Comparison of ENCODE assay signal across 11 mouse cellular contexts in the genomic region with DNA sequence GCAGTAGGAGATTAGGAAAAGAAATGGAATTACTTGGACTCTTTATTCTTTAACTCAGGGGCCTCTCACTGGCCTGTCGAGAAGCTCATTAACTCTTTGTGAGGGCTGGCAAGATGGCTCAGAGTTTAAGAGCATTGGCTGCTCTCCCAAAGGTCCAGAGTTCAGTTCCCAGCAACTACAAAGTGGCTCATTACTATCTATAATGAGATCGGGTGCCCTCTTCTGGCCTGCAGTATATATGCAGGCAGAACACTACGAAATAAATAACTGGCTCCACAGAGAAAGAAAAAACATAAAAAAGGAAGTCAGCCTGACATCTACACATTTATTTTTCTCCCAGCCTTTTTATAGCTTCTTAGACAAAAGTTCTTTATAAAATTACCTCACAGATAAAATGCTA. TPM values are rescaled to one million over a fixed set of nuclear protein-coding genes. Genes with fewer than 3 reads are reported as not detected.
DNase-seq lines count a peak whose midpoint lies in the region; ATAC-seq and TF ChIP-seq lines count a peak whose summit lies in the region.
"Had no signal": no experiment of that assay in that cellular context is flagged by ENCODE, and none has a peak within 500 bp of the region (broad histone marks: within the 10 kb centered on the region; RNA-seq: fewer than 3 reads in every experiment).

No protein-coding gene starts in this region.

- intact Hi-C loops in gastrocnemius, adult 2 months (cut with DNase I) = no loop called here
- intact Hi-C loops in left cerebral cortex, postnatal 36 days (cut with DNase I) = no loop called here

- no peaks in the 10 kb centered on the region for H3K9me3 ChIP-seq in neural tube, embryonic 15.5 days (replicated peaks)
- H3K9me3 ChIP-seq: lung, embryonic 15.5 days had no signal

- 22% methylated on average over 3 of the region's 3 CpGs for WGBS in neural tube, embryonic 15.5 days
- 14% methylated on average over 3 of the region's 3 CpGs for WGBS in liver, adult 2 months

- DNase-seq in gastrocnemius, adult 2 months = no peak
- no peak for DNase-seq in gastrocnemius, postnatal 4 days (ENCODE audit: low spot score in 2 of 2)
- DNase-seq in neural tube, embryonic 10.5 days (ENCODE audit: extremely low spot score, low spot score) = no peak
- peak; percentile 70 for DNase-seq in liver, adult 2 months (ENCODE audit: extremely low read depth, low read depth, low spot score)
- peak; percentile 71 for DNase-seq in thymus, postnatal 4 days
- DNase-seq in left cerebral cortex, postnatal 36 days (ENCODE audit: low spot score in 2 of 2) = no peak
- DNase-seq in urinary bladder, adult 2 months (ENCODE audit: low spot score) = no peak
- DNase-seq: cerebellum, postnatal 14 days had no signal

- no peak overlapping the region for H3K27ac ChIP-seq in gastrocnemius, adult 2 months
- peak overlapping the region; percentile 24; the same call in 1 of the 2 replicates for H3K27ac ChIP-seq in neural tube, embryonic 15.5 days (replicated peaks)
- no peak overlapping the region for H3K27ac ChIP-seq in liver, adult 2 months (replicated peaks; ENCODE audit: insufficient read depth, low read depth, low read length)
- H3K27ac ChIP-seq: hindbrain, embryonic 14.5 days; lung, embryonic 15.5 days had no signal

- no peaks in the 10 kb centered on the region for H3K36me3 ChIP-seq in neural tube, embryonic 15.5 days
- H3K36me3 ChIP-seq in liver, adult 2 months (ENCODE audit: control insufficient read depth, insufficient read depth, low read length) = no peaks in the 10 kb centered on the region
- H3K36me3 ChIP-seq: lung, embryonic 15.5 days had no signal

- H3K9ac ChIP-seq in neural tube, embryonic 15.5 days (replicated peaks) = no peak overlapping the region
- no peak overlapping the region for H3K9ac ChIP-seq in liver, adult 2 months (ENCODE audit: low read depth, low read length)
- H3K9ac ChIP-seq: hindbrain, embryonic 14.5 days; lung, embryonic 15.5 days had no signal

- no peak overlapping the region for H3K4me3 ChIP-seq in gastrocnemius, adult 2 months
- H3K4me3 ChIP-seq in neural tube, embryonic 15.5 days (replicated peaks) = no peak overlapping the region
- H3K4me3 ChIP-seq in liver, adult 2 months (ENCODE audit: insufficient read depth, low read depth, low read length) = no peak overlapping the region
- H3K4me3 ChIP-seq: lung, embryonic 15.5 days had no signal

- no peak for TF ChIP-seq POLR2A in liver, adult 2 months (IDR thresholded peaks at IDR 0.05; ENCODE audit: extremely low read depth, insufficient read depth, low read length)

- peaks cover 9% of the 10 kb centered on the region; the same call in 1 of the 2 replicates for H3K79me2 ChIP-seq in liver, adult 2 months (ENCODE audit: control insufficient read depth, insufficient read depth, low read length)

- no peak overlapping the region for H3K4me2 ChIP-seq in neural tube, embryonic 15.5 days
- H3K4me2 ChIP-seq: hindbrain, embryonic 14.5 days; lung, embryonic 15.5 days had no signal

- TF ChIP-seq CTCF in gastrocnemius, adult 2 months (IDR thresholded peaks at IDR 0.05) = peak; percentile 62
- TF ChIP-seq CTCF in liver, adult 2 months (IDR thresholded peaks at IDR 0.05; ENCODE audit: low read depth, low read length) = no peak

- ATAC-seq in neural tube, embryonic 15.5 days (ENCODE audit: low FRiP score) = no peak

- peaks cover 22% of the 10 kb centered on the region for H3K4me1 ChIP-seq in neural tube, embryonic 15.5 days
- H3K4me1 ChIP-seq in liver, adult 2 months (ENCODE audit: control insufficient read depth, insufficient read depth, low read length) = peaks cover 8% of the 10 kb centered on the region

- no peaks in the 10 kb centered on the region for H3K27me3 ChIP-seq in neural tube, embryonic 15.5 days (replicated peaks)
- H3K27me3 ChIP-seq in liver, adult 2 months (ENCODE audit: control insufficient read depth, insufficient read depth, low read length) = no peaks in the 10 kb centered on the region
- H3K27me3 ChIP-seq: lung, embryonic 15.5 days had no signal

RNA-seq across cellular contexts. Expression of gene Tecr, which starts 11.4 kb away (rescaled TPM):
- total RNA-seq in gastrocnemius, adult 2 months (2021) = 100 to 1,000 TPM; 416 to 566 TPM
- total RNA-seq in gastrocnemius, postnatal 4 days (2021) = 100 to 1,000 TPM; 276 to 303 TPM
- polyA plus RNA-seq in neural tube, embryonic 15.5 days (2015; fragmentation: Nextera tagmentation; extraction: Ambion mirVana) = 1,464 and 1,650 TPM in 2 replicates
- 108 and 130 TPM in 2 replicates for total RNA-seq in liver, adult 2 months (2014; rRNA removed)
- 647 and 677 TPM in 2 replicates for polyA plus RNA-seq in liver, adult 2 months (2012; rRNA removed)
- 100 to 1,000 TPM; 564 to 620 TPM for total RNA-seq in left cerebral cortex, postnatal 36 days (2021)
- polyA plus RNA-seq in urinary bladder, adult 2 months (2012; rRNA removed) = 298 and 313 TPM in 2 replicates

RNA-seq across cellular contexts. Expression of gene Dnajb1, which starts 11.6 kb away (rescaled TPM):
- total RNA-seq in gastrocnemius, adult 2 months (2021) = 10 to 100 TPM in 1 of 2 experiments, 1 to 10 TPM in 1; 3.6 to 11.8 TPM
- 10 to 100 TPM; 17.7 to 20.6 TPM for total RNA-seq in gastrocnemius, postnatal 4 days (2021)
- polyA plus RNA-seq in neural tube, embryonic 15.5 days (2015; fragmentation: Nextera tagmentation; extraction: Ambion mirVana) = 57.9 and 63.1 TPM in 2 replicates
- 8.3 and 12.4 TPM in 2 replicates for total RNA-seq in liver, adult 2 months (2014; rRNA removed)
- polyA plus RNA-seq in liver, adult 2 months (2012; rRNA removed) = 17.0 and 18.2 TPM in 2 replicates
- total RNA-seq in left cerebral cortex, postnatal 36 days (2021) = 10 to 100 TPM; 49.4 to 54.2 TPM
- 30.7 and 36.8 TPM in 2 replicates for polyA plus RNA-seq in urinary bladder, adult 2 months (2012; rRNA removed)

RNA-seq across cellular contexts. Expression of gene Ndufb7, which starts 29.9 kb away (rescaled TPM):
- 100 to 1,000 TPM; 282 to 397 TPM for total RNA-seq in gastrocnemius, adult 2 months (2021)
- 100 to 1,000 TPM; 366 to 378 TPM for total RNA-seq in gastrocnemius, postnatal 4 days (2021)
- polyA plus RNA-seq in neural tube, embryonic 15.5 days (2015; fragmentation: Nextera tagmentation; extraction: Ambion mirVana) = 344 and 362 TPM in 2 replicates
- 190 and 193 TPM in 2 replicates for total RNA-seq in liver, adult 2 months (2014; rRNA removed)
- 297 and 359 TPM in 2 replicates for polyA plus RNA-seq in liver, adult 2 months (2012; rRNA removed)
- 100 to 1,000 TPM; 134 to 156 TPM for total RNA-seq in left cerebral cortex, postnatal 36 days (2021)
- polyA plus RNA-seq in urinary bladder, adult 2 months (2012; rRNA removed) = 241 and 263 TPM in 2 replicates

RNA-seq across cellular contexts. Expression of gene Gipc1, which starts 56.1 kb away (rescaled TPM):
- 10 to 100 TPM; 17.8 to 20.3 TPM for total RNA-seq in gastrocnemius, adult 2 months (2021)
- total RNA-seq in gastrocnemius, postnatal 4 days (2021) = 10 to 100 TPM; 42.5 to 51.7 TPM
- 116 and 118 TPM in 2 replicates for polyA plus RNA-seq in neural tube, embryonic 15.5 days (2015; fragmentation: Nextera tagmentation; extraction: Ambion mirVana)
- 12.6 and 14.6 TPM in 2 replicates for total RNA-seq in liver, adult 2 months (2014; rRNA removed)
- 14.5 and 15.7 TPM in 2 replicates for polyA plus RNA-seq in liver, adult 2 months (2012; rRNA removed)
- 100 to 1,000 TPM in 1 of 2 experiments, 10 to 100 TPM in 1; 89.8 to 105 TPM for total RNA-seq in left cerebral cortex, postnatal 36 days (2021)
- polyA plus RNA-seq in urinary bladder, adult 2 months (2012; rRNA removed) = 86.2 and 102 TPM in 2 replicates

Comparison
In these comparisons a context has a peak if more than half of its experiments do, and no peak if none do; other contexts are left out.
1. DNase-seq: peak in liver, adult 2 months (single experiment) and thymus, postnatal 4 days (single experiment); none in gastrocnemius, adult 2 months (single experiment), gastrocnemius, postnatal 4 days (0 of 2), neural tube, embryonic 10.5 days (single experiment), left cerebral cortex, postnatal 36 days (0 of 2) and urinary bladder, adult 2 months (single experiment).